Mouse (Mus musculus) ES-E14 (cell line): ENCODE results near the gene B3gat1. TPM values are rescaled to one million over a fixed set of nuclear protein-coding genes. Genes with fewer than 3 reads are reported as not detected.

ENCODE experiments used
- DNase-seq: peaks from one replicate; pipeline ENCODE4 v3.0.0-alpha.2; 2013; ENCODE audit warnings: low read depth, low spot score
- H3K27ac ChIP-seq: 2 replicates; pipeline ENCODE4 v1.5.1; 2012; ENCODE audit warnings: low read depth, mild to moderate bottlenecking, low read length, moderate library complexity, mixed read lengths; ENCODE audit not compliant: poor library complexity, insufficient read depth, severe bottlenecking
- H3K36me3 ChIP-seq: 2 replicates; pipeline ENCODE4 v1.6.1; 2012; ENCODE audit warnings: mild to moderate bottlenecking, low read length, moderate library complexity, mixed read lengths; ENCODE audit not compliant: control insufficient read depth, poor library complexity, insufficient read depth, severe bottlenecking
- H3K4me1 ChIP-seq, 2 experiments: fragments of 150-350 bp in 1 of 2; sonication (generic) in 1 of 2; 2 replicates each; pipeline ENCODE4 v1.6.1; 2012; ENCODE audit warnings: low read length in 2 of 2, mild to moderate bottlenecking in 1 of 2, mixed read lengths in 1 of 2; ENCODE audit not compliant: control insufficient read depth in 2 of 2, insufficient read depth in 2 of 2, poor library complexity in 1 of 2
- H3K4me3 ChIP-seq, 2 experiments: fragments of 150-350 bp in 1 of 2; sonication (generic) in 1 of 2; 2 replicates each; pipeline ENCODE4 v1.5.1; 2012; ENCODE audit warnings: low read length in 2 of 2, low read depth in 1 of 2, mild to moderate bottlenecking in 1 of 2, mixed read lengths in 1 of 2; ENCODE audit not compliant: insufficient read depth in 1 of 2, poor library complexity in 1 of 2, severe bottlenecking in 1 of 2
- H3K9ac ChIP-seq: 2 replicates; pipeline ENCODE4 v1.6.1; 2012; ENCODE audit warnings: low read depth, mild to moderate bottlenecking, low read length, mixed read lengths; ENCODE audit not compliant: poor library complexity, insufficient read depth, severe bottlenecking
- H3K9me3 ChIP-seq: fragments of 150-350 bp; sonication (generic); 2 replicates; pipeline ENCODE4 v1.6.1; 2012; ENCODE audit warnings: low read depth, mild to moderate bottlenecking, low read length; ENCODE audit not compliant: control insufficient read depth, insufficient read depth
- CHD2 ChIP-seq: IDR thresholded peaks from 2 replicates; pipeline ENCODE4 v1.6.1; 2014; ENCODE audit warnings: mild to moderate bottlenecking, low read depth, low read length, inconsistent platforms
- HCFC1 ChIP-seq: IDR thresholded peaks from 2 replicates; pipeline ENCODE4 v1.6.1; 2012; ENCODE audit warnings: low read length, inconsistent platforms, borderline replicate concordance; ENCODE audit not compliant: insufficient read depth
- MAFK ChIP-seq: IDR thresholded peaks from 2 replicates; pipeline ENCODE4 v1.6.1; 2014; ENCODE audit warnings: mild to moderate bottlenecking, low read depth, low read length, inconsistent platforms; ENCODE audit not compliant: insufficient read depth
- ZC3H11A ChIP-seq: IDR thresholded peaks from 2 replicates; pipeline ENCODE4 v1.6.1; 2012; ENCODE audit warnings: low read depth, mild to moderate bottlenecking, inconsistent platforms, low read length, borderline replicate concordance
- ZNF384 ChIP-seq: IDR thresholded peaks from 2 replicates; pipeline ENCODE4 v1.6.1; 2012; ENCODE audit warnings: low read depth, low read length, inconsistent platforms
- in situ Hi-C, 2 experiments: fragments of 600-800 bp; cut with MboI; formaldehyde crosslinking; loops; one replicate each; pipeline ENCODE4 v1.15.1; 2025; ENCODE audit warnings: low sequenced_read_pairs in 2 of 2, inconsistent platforms in 1 of 2; ENCODE audit not compliant: unreplicated experiment in 2 of 2
- total RNA-seq: library from RNA; depleted of rRNA; stranded (reverse); fragments of 300-350 nt; gene quantifications from 2 replicates; pipeline ENCODE4 v1.2.3, GENCODE M21; 2012

B3gat1 gene
- total RNA-seq, 1 experiment: 0.49 TPM

- no peaks in the 10 kb centered on the region for H3K4me1 ChIP-seq
- H3K36me3 ChIP-seq: no peaks in the 10 kb centered on the region
- H3K27ac ChIP-seq: no peak overlapping the region
- H3K4me3 ChIP-seq: no peak overlapping the region
- in situ Hi-C loops: no loop called here
- no peak overlapping the region for H3K9ac ChIP-seq
- no peak for TF ChIP-seq ZNF384
- no peak for TF ChIP-seq CHD2
- no peak for TF ChIP-seq MAFK
- no peak for TF ChIP-seq ZC3H11A
- TF ChIP-seq HCFC1: no peak
- DNase-seq: no peak
- H3K9me3 ChIP-seq: no peaks in the 10 kb centered on the region
These were observed 11.8 kb upstream of the B3gat1 start for GRCm38 (mm10) chr9:26721771-26722170.

- H3K9me3 ChIP-seq: no peaks in the 10 kb centered on the region
- no peaks in the 10 kb centered on the region for H3K36me3 ChIP-seq
- no peak for DNase-seq
- no peak overlapping the region for H3K9ac ChIP-seq
- H3K27ac ChIP-seq: no peak overlapping the region
- in situ Hi-C loops: no loop called here
- H3K4me3 ChIP-seq: no peak overlapping the region
- no peak for TF ChIP-seq MAFK
- TF ChIP-seq HCFC1: no peak
- no peak for TF ChIP-seq ZNF384
- no peak for TF ChIP-seq ZC3H11A
- no peak for TF ChIP-seq CHD2
- H3K4me1 ChIP-seq: no peaks in the 10 kb centered on the region
These were observed 7.8 kb upstream of the B3gat1 start for GRCm38 (mm10) chr9:26725709-26726108.

GRCm38 (mm10) chr9:26727445-26727844 is 6.1 kb upstream of the B3gat1 start:
- Histone ChIP-seq H3K9ac (no peak overlapping the region), H3K36me3 (no peaks in the 10 kb centered on the region), H3K9me3 (no peaks in the 10 kb centered on the region), H3K27ac (no peak overlapping the region), H3K4me3 (no peak overlapping the region), H3K4me1 (no peaks in the 10 kb centered on the region)
- no peak for TF ChIP-seq CHD2
- in situ Hi-C loops: no loop called here
- DNase-seq: peak; percentile 40

GRCm38 (mm10) chr9:26728556-26728955 is 5.0 kb upstream of the B3gat1 start:
- H3K9me3 ChIP-seq: no peaks in the 10 kb centered on the region
- no peak overlapping the region for H3K27ac ChIP-seq
- no peak overlapping the region for H3K9ac ChIP-seq
- no peak for TF ChIP-seq CHD2
- TF ChIP-seq HCFC1: no peak
- H3K4me1 ChIP-seq: no peaks in the 10 kb centered on the region
- no peak for DNase-seq
- no peak overlapping the region for H3K4me3 ChIP-seq
- in situ Hi-C loops: no loop called here
- H3K36me3 ChIP-seq: no peaks in the 10 kb centered on the region

GRCm38 (mm10) chr9:26733986-26734385 is 458 bp downstream of the B3gat1 start:
- Histone ChIP-seq H3K9me3 (no peaks in the 10 kb centered on the region), H3K36me3 (no peaks in the 10 kb centered on the region), H3K27ac (no peak overlapping the region), H3K4me1 (no peaks in the 10 kb centered on the region), H3K9ac (peak overlapping the region; percentile 66; the same call in 1 of the 2 replicates), H3K4me3 (peak overlapping the region; percentile 66 to 72)
- in situ Hi-C loops: no loop called here
- TF ChIP-seq ZNF384 (no peak), ZC3H11A (no peak), CHD2 (no peak), HCFC1 (no peak), MAFK (no peak)
- no peak for DNase-seq
